Mouse (Mus musculus): Measurements from ENCODE around the gene Cd180.
A peak's percentile ranks its signal among the peaks of the same experiment; 100 is the strongest.

Cd180 gene

DNA sequence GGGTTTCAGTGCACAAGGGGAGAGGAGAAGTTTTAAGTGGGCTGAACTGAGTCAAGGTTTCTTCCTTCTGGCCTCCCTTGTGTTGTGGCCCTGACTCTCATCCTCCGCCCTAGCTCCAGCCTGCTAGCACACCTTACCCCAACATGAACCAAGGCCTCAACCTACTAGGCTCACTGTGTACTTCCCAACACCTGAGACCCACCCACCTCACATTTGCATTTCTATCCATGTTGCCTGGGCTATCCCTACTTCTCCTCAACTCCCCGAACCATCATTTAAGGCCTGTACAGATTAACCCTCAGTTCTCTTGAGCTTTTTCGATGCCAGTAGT lies 51.9 kb downstream of the Cd180 start:
- DNase-seq = no peak

DNA sequence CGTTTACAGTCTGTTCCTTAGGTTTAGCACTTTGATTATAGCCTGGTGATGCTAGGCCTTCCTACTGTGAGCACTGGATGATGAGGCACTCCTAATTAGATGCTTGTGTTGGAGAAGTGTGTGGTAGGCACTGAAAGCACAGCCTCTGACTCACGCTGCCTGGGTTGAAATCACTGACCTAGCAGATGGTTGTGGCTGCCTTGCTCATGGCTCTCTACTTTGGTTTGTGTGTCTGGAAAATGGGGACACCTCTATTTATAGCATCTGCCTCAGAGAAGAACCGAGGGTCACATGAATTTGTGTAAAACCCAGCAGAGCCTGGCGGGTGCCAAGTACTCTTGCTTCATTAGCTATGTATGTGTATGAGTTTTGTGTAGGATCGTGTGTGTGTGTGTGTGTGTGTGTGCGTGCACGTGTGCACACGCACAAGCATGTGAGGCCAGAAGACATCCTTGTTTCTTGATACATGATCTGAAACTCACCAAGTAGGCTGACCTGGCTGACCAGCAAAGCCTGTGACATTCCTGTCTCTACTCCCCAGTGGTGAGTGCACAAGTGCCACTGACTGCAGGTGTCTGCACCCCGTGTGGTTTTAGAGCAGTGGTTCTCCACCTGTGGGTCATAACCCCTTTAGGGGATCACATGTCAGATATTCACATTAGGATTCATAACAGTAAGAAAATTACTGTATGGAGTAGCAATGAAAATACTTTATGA lies 52.4 kb downstream of the Cd180 start:
- no peak for DNase-seq

DNA sequence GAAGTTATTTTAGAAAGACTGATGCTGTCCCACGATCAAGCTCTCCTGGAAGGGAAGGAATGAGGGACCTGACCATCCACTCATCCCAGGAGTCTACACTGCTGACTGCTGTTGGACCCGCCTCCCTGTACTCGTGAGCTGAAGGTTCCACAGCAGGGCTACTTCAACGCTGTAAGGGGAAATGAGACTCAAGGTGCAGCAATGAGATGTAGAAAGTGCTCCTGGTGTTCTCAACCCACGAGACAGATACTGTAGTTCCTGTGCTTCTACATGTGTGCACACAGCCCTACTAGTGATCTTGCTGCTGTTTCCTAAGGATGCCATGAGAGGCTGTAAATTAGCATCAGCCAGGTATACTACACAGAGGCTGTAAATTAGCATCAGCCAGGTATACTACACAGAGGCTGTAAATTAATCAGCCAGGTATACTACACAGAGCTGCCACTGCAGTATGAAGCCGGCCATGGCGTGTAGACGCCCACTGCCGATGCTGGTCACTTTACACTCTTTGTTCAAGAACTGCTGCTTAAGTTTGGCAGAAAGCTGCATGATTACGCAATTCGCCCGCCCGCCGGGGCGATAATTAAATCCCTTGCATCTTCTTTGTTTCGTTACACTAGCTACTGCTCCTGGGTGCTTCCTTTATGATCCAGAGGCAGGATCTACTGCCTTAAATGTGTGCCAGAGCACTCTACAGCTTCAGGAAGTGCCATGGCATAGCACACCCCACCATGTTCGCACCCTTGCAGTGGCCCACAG lies 53.6 kb downstream of the Cd180 start:
- DNase-seq = no peak

DNA sequence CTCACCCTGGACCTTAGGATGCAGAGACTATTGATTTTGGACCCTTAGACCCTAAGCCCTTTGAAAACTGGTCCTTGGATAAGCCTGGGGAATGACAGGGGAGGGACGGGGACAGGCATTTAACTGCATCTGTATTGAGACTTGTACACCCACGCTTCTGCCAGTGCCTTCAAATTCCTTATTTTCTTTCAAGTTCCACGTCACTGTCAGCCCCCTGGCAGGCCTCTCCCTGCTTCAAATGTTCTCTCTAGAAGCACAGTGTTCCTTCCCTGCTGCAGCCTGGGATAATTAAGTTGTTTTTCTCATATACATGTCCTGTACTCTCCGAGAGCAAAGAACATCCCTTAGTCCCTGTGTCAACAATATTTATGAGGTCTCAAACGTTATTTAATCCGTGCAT lies 55.8 kb downstream of the Cd180 start:
- no peak for DNase-seq

DNA sequence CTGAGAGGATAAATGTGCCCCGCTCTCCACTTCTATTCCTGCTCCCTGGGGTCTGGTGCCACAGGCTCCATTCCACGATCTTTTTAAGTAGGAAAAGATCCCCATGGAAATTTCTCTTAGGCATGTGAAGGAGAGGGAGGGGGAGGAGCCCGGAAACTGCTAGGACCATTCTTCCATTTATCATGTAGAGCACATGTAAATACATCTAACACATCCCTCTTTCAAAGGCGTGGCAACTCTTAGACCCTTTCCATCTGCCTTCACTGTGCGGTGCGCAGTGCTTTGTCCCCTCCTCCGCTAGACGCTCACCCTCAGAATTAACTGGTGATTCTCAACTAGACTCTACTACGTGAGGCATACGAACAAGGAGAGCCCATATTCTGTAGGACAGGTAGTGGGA lies 56.5 kb downstream of the Cd180 start:
- no peak for DNase-seq

DNA sequence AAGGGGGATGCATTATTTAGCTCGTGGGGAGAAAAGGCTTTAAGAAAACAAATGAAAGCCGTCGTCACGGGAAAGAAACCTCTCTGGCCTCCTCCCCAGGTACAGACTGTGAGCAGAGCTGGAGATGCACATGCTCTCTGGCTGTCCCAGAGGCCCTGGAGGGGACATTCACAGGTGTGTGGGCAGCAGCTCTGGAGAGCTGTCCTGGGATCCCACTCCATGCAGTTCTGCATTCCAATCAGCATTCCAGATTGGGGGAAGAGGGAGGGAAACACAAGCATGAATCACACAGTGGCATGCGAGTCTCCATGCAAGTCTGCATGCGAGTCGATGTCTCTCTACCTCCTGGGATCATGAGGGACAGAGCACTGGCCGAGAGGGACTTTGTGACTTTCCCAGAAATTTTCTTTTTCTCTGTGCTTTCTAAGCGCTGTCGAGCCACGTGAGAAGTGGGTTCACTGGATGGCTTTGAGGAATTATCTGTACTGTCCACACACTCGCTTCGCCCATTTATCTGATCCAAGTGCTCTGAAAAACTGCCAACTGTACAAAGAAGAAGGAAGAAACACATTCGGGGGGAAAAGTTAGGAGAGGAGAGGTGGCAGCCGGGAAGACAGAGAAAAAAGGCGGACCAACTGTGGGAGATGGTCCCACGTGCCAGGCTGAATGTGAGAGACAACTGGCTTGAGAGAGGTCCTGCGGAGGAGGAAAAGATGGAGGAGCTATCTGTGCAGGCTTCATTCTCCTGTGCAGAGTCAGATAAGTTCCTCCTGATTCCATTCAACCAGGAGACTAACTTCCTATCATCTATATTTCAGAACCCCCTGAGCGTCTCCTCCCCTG lies 60.6 kb downstream of the Cd180 start:
- no peak for DNase-seq

DNA sequence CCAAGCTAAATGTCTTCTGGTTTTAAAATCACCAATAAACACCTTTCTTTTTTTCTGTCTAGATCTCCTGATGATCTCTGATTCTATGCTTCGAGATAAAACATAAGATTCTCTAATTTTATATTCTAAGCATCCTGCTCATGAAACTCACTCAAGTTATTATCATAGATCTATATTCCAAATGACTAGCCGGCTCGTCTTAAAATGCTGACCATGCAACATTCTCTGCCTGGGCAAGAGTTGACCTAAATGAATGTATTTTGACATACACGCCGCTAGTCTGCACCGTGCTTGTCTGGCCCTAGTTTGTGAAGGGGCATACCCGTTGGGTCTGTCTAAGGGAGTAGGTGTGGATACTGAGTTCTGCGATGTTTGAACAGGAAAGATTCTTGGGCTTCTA lies 61.8 kb downstream of the Cd180 start:
- DNase-seq = no peak

DNA sequence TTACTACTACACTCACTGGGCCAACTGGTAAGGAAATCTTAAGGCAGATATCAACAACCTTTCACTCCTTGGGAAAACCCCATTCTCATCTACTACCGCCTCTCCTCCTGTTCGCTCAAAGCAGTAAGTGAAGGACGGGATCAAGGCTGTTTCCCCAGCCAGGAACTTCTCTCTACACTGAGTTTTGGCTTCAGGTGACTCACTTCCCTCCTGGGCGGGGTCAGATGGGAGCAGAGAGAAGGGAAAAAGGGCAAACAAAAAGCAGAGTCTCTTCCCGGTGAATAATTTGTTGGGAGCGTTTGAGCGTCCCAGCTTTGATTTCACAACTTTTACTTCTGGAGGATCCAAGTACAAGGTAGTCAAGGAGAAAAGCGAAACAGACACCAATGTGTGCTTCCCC lies 62.7 kb downstream of the Cd180 start:
- no peak for DNase-seq

DNA sequence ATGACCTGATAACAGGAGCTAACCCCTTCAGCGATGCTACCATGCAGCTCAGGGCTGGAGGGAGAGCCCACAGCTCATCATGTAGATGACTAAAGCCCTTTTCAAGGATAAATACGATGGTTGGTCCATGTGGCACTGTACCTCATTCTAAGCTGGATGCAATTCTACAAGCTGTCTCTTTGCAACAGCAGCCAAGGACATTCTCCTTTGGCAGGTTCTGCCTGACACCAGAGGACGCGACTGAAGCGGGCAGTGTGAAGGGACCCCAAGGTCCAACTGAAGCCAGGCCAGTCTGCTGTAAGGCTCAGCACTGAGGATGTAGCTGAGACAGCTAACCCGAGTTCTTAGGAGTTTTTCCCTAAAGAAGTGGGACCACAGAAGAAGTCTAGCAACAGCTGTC lies 64.7 kb downstream of the Cd180 start:
- DNase-seq = no peak

DNA sequence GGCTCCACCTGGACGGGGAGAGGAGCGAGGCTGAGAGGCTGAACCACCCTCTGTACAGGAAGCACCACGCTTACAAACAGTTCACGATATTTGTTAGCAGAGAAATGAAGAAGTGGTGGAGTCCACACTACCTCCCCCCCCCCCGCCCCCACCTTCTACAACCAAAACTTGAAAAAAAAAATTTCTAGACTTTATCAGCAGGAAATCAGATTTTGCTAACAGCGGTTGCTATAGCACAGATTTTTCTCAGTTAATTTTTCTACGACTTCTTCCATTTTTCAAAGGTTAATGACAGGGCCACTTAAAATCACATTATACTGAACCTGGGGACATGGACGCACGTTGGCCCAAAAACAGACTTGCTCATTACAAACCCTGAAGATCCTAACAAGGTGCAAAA lies 68.1 kb downstream of the Cd180 start:
- no peak for DNase-seq

DNA sequence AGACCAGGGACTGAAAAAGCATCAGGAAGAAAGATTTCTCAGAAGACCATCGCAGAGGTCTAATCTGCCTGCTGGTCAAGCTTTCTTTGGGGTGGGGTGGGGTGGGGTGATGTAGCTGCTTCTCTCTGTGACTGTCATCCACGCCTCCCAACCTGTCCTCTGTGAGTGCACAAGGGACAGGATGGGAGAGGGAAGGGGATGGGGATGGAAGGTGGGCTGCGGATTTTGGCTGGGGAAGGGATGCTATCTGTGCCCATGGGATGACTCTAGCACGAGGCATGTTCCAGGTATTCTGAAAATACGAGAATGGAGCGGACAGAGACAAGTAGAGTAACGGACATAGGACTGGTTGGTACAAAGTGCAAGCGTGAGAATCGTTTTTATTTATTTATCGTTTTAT lies 68.8 kb downstream of the Cd180 start:
- no peak for DNase-seq

DNA sequence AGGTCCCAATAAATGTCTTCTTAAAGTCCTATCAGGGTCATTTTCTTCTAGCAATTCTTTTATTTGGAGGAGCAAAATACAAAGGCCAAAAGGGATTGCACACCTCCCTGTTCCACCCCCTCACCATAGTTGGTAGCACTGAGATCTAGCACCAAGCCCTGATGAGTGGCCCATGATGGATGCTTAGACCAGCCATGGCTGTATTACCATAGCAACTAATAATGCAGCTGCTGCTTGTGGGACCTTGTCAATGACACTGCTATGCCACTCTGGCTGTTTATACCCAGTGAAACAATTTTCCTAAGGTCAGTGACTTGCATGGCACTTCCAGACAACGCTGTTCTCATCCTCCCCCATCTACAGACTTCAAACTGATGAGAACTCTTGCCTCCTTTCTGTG lies 70.9 kb downstream of the Cd180 start:
- DNase-seq = no peak

DNA sequence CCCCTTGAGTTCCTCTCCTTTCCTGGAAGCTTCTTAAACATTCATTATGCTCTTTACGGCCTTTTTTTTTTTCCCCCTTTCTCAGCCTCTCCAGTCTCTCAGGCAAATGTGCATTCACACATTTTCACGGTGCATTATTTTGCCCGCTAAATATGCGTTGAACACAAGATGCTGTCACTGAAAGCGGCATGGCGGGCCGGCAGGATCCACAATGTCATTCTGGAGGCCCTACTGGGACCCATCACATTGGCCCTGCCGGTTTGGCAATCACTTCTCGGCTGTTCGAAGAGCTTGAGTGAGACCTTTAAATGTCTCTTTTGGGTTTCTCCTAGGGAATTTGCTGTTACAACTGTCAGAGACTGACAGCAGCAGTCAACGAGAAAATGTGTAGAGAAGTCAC lies 71.9 kb downstream of the Cd180 start:
- no peak for DNase-seq

DNA sequence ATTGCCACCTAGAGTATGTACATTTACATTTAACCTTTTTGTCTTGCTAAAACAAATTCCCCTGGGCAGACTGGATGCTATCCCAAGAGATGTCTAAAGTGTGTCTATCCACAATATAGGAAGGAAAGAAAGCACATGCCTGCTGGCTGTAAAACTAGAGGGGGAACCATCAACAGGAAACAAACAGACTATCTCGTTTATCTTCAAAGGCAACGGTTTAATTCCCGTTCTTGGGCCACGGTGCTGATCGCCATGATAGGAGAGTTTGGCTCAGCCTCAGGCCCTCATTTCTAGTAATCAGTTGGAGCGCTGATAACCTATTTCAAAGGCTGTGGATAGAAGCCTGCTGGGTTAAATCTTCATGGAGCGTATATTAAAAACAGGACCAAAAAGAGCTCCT lies 73.8 kb downstream of the Cd180 start:
- DNase-seq = no peak

DNA sequence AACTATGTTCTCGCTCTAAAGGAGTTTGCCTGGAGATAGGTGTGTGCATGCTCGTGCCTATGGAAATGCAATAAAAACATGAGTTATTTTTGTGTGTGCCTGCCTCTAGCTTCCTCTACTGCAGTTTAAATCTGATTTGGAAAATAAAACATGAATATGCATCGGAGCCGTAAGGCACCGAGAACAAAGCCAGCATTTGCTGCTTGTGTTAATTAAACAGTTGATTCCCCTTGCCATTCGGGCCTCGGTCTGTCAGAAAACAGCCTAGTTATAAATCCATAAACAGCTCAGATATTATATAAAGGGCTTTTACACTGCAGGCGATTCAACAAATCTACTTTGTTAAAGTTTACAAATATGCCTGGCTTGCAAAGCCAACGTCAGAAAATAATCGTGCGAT lies 75.2 kb downstream of the Cd180 start:
- no peak for DNase-seq

DNA sequence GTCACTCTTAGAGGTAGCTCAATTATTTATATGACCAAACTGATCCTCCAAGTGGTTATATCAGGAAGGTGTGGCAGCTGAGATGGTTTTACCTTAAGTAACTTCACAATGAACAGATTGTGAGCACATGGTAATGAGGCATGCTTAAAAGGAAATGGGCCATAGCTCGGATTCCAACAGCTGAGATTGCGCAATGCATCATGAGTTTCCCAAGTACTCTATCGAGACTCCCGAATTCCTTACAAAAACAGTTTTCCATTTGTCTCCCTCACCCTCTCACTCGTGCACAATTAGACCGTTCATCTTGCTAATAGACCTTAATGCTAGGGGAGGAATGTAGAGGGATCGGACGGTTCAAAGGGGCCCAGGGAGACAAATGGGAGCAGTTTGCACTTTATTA lies 76.8 kb downstream of the Cd180 start:
- peak; percentile 25 for DNase-seq

DNA sequence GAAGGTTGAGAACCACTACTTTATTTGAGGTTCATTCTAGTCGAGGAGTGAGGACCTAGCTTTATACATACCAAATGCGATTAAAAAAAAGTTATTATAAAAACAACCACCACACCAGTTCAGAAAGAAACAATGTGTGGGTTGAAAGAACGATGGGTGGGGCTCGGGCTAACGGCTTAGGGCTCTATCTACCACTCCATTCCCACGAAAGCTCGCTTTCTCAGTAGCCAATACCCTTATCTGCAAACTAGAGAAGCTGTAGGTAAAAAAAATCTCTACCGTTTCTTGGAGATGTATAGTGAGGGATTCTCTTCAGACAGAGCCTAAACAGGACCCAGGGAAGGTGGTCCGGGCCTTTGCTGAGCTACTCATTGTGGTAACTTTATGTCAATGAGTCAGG lies 79.8 kb downstream of the Cd180 start:
- DNase-seq = no peak

DNA sequence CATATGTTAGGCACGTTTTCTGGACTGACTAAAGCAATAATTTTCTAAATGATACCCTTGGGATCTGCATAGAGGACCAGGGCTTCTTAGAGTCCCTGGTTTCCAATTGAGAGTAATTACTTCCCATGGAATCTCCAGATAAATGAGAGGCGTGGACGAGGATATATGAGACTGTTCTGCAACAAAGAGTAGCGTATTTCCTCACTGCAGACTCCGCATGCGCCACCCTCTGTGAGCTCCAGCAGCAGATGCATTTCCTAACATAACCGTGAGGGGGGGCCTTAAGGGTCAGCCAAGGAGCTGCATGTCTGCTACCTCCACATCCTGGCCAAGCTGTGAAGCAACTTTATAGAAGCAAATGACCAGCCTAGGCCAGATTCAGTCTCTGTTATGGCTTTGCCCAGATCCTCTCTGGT lies 81.4 kb downstream of the Cd180 start:
- DNase-seq = peak; percentile 38

DNA sequence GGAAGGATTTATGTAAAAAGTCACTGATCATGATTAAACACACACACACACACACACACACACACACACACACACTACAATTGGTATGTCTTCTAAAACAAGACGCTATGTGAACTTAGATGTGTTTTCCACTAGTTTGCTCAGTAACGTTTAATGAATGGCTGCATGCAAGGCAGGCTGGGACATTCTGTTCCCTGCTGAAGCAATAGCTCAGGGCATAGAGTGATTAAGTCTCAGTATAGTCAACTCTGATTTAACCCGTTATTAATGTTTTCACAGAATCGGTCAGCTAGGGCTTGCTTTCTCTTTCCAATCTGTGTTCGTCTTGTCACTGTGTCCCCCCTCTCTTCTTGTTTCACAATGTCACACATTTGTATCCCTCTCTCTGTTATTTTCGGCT lies 82.1 kb downstream of the Cd180 start:
- DNase-seq = peak; percentile 17

DNA sequence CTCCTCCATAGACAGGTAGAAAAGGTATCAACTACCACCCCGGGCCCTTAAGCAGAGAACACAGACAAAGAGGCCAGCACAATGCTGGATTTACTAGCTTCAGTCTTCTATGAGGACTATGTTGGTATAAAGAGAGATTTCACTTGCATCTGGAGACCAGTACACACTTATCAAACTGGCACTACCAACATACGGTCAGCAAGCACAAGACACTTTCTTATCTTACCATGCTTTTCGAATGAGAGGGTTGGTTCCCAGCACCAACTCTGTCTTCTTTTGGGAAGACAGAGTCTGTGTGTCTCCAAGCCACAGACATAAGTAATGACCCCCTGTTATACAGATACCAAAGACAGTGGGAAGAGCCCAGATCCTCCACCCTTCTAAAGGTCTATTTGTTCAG lies 85.5 kb downstream of the Cd180 start:
- no peak for DNase-seq

DNA sequence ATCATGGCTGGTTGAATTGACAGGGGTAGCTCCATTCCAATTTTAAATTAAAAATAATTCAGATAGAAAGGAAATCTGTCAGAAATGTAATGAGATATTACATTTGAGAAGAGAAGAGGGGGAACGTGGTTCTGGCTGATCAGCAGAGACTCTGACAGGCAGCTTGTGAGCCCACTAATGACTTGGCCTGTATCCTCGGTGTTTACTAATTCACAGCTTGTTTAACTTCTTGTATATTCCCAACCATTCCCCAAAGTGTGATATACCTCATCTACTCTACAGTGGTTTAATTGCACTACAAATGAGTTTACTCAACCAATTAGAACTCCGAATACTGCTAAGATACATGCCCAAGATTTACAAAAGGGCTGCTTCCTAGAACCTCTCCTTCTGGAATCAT lies 85.9 kb downstream of the Cd180 start:
- DNase-seq = no peak

DNA sequence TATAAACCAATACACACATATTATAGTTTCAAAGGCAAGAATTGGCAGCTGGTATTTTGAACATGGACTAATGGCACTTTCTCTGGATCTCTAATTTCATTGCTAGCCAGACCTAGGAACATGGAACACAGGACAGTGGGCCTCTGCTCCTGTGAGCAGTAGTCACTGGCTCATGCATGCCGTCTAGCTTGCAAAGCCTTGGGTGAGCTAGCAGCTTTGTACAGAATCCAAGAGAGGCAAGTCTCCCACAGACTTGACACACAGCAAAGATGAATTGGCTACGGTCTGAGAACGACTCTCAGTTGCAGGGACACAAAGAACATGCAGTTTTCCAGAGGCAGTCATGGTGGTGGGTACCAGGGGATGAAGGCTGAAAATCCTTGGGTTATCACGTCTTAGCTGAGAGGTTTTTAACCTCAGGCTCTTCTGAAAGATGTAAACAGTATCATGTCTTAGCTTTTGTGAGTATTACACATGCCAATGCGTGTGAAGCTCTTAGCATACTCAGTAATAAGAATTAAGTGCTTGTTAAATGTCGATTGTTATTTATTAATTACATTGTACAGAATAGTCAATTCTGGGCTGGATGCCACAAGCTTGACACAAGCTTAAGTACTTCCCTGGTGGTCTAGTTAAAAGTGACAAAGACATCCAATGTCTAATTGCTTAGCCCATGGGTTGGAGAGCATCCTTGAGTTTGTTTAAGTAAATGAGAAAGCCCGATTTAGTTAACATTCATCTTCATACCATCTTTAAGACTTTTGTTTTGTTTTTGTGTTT lies 90.4 kb downstream of the Cd180 start:
- DNase-seq = no peak

DNA sequence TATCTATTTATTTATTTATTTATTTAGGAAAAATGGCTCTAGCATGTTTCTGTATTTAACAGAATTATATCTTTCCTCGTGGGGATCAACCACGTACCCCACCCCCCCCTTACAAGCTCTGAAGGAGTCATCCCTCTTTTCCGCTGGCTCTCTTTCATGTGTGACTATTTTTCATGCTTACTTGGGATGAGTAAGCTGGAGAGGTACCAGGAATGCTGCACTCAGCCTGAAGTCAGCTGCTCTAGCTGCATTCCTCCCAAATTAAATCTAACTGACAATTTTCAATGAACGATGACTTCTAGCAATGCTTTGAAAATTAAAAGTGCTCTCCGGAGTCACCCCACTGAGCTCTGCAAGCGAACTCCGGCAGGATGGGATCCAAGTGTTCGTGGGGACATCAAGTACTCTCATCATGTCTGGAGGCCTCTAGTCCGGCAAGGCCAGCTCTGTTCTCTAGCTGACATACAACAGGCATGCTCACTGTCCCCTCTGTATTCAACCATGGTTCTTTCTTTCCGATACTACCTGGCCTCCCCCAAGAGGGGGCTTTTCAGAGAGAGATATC lies 93.4 kb downstream of the Cd180 start:
- DNase-seq = peak; percentile 47
